Mouse (Mus musculus) 3134 (cell line): ENCODE data around the gene Crim1.

Experiments used
- DNase-seq: peaks from one replicate; pipeline ENCODE4 v3.0.0-alpha.2; 2011; ENCODE audit warnings: low spot score; ENCODE audit not compliant: insufficient read length; ENCODE audit errors: extremely low read depth

Crim1 gene

DNA sequence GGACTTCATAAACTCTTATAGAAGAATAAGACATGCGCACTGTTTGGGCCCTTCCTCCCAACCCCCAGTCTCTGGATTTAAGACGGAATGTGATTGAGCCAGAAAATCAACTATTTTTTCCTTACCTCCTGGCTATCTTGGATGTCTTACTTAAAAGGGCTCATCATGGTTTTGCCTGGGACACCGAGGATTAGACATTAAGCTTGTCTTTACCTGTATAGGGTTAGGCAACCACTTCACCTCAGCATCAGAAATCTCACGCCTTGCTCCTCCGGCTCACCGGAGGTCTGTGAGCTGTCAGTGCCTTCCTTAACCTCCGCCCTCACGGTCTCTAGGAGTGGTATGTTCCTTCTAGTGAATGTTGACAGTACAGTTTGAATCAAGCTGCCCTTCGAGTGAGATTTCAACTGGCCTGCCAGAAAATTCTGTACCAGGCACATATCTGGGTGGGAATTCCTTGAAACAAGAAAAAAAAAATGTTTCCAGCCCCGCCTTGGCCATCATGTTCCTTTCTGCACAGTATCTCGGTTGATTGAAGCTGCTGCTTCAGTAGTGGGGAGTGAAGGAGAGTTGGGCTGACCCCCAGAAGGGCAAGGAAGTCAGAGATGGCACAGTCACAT, 121.3 kb downstream of the Crim1 start:
- no peak for DNase-seq

DNA sequence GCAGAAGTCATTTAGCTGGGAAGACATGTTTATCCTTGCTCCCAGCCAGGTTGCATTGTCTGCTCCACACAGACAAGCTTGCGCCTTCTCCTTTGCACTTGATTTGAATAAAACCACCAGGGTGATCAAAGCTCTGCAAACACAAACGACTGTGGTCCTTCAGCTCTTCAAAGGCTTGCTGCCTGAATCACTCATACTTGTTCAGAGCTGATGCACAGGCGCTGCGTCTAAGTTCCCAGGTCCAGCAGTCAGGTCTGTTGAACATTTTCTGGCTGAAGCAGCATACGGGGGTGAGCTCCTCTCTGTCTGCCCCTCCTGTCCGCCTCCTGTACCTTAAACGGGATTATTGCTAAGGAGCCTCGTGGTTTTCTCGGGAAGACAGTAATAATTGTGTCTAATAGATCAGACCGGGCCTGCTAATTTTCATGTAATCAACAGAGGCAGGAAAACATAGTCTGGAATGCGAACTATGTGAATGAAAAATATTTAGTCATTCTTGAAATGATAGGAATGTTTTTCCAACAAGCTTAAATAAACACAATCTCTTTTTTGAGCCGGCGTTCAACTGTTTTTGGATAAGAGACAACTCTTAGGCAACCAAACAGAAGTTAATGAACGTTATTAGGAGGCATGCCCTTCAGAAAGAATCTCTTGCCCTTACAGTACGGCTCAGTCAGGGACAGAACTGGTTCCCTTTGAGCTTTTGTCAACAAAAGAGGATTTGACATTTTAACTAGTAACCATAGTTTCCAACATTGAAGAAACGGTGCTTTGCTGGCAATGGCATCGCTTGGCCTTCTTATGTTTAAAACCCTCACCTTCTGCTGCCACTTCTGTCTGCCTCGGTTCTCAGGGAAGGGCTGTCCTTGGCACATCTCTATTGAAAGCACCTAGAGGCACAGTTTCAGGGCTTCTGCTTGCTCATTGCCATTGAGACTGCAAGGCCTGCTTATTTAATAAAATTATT, 122.6 kb downstream of the Crim1 start:
- DNase-seq, result peak; percentile 59

DNA sequence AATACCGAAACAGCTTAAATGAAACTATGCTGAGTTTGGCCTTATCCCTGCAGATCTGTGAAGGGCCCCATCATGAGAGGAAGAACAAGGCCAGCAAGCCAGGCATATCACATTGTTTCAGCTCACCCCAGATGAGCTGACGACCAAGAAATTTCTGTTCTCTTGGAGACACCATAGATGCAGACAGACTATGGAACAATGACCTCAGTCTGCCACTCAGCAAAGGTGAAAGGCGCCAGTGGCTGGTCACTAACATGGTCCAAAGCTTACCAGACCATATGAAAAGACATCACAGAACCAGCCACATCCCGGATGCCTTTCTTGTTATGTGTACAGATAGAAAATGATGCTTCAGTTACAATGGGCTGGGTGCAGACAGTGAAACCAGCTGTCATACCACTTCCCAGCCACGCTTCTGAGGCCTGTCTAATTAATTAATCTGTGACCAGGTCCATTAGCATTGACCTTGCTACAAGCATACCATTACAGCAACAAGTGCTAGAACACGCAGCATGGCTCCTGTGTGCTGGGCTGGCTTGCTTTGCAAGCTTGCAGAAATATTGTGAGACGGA, 125.8 kb downstream of the Crim1 start:
- no peak for DNase-seq

DNA sequence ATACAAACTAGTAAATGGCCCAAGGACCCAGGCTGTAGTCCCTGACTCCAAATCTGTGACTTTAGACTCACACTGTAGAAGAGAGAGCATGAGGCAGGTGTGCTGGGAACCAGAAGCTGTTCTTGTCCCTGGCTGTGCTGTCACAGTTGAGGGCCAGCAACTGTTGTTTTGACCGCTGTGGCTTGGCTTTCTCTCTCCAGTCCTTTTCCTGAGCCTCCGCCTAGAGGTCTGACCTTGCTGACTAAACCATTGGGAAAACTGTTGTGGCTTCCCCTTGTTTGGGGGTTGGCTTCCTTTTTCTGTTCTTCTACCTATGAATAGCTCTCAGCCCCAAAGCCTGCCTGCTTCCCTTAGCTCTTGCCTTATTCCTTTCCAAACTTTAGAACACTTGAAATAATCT, 126.3 kb downstream of the Crim1 start:
- no peak for DNase-seq

DNA sequence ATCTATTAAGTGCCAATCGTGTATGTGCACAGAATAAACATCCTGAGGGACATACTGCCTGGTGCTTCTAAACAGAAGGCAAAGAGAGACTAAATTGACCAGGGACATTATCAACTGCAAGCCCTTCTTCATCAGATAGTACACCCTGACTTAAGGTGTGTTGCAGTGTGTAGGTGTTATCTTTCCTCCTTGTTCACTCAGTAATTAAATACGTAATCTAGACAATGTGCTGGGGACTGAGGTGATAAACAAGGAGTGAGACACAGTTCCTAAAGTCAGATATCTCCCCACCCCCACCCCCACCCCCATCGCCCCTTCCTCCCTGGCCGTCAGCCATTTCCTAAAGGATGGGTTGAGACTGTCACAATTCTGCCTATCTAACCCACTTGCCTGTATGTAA, 127.1 kb downstream of the Crim1 start:
- DNase-seq, result no peak

DNA sequence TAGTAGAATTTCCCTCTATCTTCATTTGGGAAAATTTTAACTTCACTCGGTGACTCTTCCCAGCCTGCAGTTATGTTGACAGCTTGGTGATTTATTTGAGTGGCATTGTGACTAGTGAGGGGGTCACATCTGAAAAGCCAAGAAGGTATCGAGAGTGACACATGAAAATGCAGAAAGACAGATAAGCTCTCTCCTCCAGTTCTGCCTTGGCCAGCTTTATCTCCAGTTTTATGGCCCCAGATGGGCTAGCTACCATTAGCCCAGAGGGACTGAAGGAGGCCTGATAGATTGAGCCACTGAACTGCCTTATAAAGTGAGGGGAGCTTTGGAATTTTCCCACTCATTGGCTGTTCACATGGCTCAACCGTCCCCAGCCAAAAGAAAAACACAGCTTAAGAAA, 128.2 kb downstream of the Crim1 start:
- no peak for DNase-seq

DNA sequence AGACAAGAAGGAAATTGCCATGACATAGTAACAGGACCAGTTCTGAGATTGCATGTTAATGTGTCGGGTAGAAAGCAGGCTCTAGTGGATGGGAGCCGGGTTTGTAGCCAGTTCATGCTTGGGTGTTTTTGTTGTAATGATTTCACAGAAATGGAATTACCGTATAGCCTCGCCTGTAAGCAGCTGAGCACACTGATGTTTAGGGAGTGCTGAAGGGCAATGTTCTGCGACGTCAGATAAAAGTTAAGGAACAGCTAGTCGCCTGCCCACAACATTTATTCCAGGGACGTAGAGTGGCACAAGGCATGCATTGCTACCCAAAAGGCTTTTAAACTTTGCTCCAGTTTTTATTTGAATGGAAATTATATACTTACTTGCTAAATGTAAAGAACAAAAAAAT, 131.4 kb downstream of the Crim1 start:
- DNase-seq, result no peak

DNA sequence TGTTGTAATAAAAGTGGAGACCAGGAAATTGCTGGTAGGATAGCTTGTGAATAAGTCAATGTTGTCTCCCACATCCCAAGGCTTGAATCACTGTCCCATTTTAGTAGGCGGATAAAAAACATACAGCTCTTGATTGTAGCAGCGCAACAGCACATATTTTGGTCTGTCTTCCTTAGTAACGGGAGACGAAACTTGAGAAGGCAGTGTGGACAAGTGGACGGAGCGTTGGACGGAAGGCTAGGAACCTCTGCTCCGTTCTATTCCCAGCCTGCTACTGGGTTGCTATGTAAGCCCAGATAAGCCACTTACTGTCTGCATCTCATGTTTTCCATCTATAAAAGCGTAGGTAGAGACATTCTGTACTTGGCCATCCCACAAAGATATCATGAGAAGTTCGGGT, 133.2 kb downstream of the Crim1 start:
- DNase-seq, result no peak

DNA sequence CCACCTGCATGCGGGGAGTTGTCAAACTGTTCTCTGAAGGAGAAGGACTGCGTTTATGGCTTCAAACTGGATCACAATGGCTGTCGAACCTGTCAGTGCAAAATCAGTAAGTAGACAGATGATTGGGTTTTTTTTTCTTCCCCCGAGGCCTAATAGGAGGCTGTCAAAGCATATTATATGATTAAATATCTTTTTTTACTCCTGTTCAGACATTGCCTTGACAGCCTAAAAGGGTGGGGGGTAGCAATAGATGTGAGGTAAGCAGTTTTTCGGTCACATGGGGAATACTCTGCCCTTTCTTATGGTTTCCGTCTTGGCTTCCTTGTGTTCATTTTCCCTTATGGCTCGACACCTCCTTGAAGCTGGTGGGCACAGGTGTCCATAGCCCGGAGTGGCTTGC, 135.2 kb downstream of the Crim1 start:
- DNase-seq, result no peak

DNA sequence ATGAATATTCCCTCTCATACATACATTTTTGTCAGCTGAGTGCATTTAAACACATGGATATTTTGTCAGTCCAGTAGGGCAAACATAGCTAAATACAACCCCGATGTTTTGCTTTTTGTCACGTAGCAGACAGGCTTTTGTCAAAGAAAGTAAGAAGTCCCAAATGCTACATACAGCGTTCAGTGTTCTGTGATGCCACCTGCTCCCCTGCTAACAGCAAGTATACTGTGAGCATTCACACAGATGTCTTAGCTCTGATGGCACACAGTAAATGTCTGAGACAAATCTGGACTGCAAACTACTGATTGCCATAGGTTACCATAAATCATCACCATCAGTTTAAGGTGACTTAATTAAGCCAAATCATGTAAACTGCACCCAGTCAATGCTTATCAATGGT, 143.6 kb downstream of the Crim1 start:
- DNase-seq, result no peak

DNA sequence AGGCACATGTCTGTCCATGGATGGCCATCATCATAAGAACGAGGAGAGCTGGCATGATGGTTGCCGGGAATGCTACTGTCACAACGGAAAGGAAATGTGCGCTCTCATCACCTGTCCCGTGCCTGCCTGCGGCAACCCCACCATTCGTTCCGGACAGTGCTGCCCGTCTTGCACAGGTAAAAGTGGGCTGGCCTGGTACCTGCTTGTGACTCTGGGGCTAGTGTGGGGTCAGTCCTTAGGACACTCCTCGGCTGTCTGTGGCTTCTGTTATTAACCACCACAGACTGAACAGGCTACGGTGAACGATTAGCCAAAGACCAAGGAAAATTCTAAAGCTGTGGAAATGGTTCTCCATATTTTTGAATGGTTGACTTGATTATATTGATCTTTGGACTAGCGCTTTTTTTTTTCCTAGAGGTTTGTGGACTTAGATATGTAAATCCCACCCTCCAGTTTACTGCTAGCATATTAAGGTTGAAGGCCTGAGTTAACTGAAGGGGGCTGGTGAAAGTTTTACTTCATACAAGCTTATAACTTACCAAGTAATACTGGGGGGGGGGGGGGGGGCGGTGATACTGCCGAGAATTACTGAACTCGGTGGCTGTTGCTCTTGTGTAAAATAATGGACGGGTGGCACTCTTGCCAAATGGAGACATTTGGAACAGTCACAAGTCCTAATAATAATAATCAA, 147.2 kb downstream of the Crim1 start:
- DNase-seq, result no peak

DNA sequence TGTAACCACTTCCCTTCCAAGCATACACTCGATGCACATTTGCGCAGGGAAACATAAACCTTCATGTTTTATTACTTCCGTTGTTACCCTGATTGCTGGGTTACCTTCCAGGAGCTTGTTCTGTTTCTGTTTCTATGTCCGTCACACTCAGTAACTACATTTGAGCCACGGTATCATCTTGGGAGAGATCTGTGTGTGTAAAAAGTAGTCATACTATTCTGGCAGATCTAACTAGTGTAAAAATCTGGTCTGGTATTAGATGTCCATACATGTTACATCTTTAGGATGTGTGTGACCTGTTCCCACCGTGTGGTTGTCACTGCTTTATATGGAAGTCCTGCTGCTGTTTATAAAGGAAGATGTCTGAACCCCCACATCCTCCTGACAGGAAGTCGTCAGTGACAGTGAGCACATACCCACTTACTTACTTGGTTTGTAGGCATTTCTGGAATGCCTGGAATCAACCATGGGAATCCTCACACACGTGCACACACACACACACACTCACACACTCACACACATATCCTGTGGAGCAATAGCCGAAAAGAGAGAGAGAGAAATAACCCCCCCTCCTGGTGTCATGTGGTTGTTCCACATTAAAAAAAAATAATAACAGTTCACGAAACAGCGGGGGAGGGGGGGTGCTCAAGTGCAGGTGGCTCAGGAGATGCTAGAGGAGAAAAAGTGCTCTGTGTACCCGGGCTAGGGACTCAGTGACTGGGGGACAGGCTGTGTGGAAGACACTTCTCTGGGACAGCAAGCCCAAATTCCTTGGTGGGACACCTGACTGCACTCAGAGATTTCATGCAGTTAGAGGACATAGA, 151.8 kb downstream of the Crim1 start:
- no peak for DNase-seq

DNA sequence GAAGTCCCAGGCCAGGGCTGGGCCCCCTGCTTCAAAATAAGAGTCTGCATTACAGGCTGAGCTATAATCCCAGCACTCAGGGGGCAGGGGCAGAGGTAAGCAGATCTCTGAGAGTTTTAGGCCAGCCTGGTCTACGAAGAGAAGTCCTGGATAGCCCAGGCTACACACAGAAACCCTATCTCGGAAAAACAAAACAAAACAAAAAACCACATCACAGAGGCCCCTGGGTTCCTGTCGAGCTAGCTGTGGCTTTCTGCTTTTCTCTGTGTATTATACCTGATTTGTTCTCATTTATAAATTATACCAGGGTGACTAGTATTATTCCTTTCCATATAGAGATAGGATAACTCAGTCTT, 152.4 kb downstream of the Crim1 start:
- DNase-seq, result no peak

DNA sequence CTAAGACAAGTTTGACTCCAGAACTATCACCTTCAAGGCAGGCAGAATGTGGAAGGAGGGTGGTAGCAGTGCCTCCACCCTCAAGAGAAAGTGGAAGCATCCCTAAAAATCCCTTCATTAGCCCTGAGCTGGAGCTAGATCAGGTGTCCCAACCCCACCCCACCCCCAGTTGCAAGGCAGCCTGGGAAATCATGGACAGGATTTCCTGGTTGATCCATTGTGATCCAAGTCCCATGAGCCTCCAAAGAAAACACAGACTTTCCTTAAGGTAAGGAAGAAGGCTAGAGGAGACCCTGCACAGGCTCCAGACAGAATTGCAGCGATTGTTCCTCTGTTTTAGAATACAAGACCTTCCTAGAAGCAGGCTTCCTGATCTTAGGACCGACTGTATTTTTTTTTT, 154.4 kb downstream of the Crim1 start:
- no peak for DNase-seq

DNA sequence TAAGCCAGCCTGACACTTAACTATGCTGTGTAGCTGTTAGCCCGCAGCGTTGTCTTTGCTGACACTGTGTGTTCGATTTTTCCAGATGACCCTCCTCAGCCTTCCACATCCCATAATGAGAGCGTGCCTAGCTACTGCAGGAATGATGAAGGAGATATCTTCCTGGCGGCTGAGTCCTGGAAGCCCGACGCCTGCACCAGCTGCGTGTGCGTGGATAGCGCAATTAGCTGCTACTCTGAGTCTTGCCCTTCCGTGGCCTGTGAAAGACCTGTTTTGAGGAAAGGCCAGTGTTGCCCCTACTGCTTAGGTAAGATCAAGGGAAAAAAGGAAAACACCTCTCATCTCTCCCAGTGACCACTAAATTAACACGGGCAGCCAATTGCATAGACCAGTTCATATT, 154.8 kb downstream of the Crim1 start:
- DNase-seq, result no peak

DNA sequence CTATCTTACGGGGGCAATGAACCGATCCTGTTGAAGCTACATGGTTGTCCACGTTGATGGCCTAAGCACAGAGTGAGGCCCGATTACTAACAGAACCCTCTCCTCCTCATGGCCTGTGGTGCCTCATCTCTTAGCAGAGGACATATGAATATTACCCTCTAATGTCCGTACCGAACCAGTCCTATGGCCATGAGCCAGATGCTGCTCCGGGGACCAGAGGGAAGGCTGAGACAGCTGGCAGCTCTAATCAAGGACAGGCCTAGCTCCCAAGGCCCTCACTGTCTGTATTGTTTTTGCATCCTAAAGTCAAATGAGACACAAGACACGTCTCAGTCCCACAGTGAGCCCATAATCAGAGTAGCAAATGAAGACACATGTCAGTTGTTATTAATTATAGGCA, 155.6 kb downstream of the Crim1 start:
- no peak for DNase-seq

DNA sequence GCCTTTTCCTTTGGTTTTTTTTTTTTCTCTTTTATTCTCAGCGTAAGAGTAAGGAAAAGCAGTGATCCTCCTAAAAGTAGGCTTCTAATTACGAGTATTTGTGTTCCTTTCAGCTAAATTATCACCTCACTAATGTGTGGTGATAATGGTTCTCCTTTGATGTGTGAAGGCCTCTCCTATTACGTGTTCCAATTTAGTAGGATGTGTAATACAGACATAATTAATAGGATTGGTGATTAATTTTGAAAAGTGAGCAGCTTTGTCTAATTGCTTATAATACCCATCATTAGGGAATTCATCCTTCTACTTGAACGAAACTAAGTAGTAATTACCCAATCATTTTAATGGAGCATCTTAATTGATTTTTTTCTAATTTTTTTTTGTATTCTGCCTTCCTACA, 157.7 kb downstream of the Crim1 start:
- no peak for DNase-seq

DNA sequence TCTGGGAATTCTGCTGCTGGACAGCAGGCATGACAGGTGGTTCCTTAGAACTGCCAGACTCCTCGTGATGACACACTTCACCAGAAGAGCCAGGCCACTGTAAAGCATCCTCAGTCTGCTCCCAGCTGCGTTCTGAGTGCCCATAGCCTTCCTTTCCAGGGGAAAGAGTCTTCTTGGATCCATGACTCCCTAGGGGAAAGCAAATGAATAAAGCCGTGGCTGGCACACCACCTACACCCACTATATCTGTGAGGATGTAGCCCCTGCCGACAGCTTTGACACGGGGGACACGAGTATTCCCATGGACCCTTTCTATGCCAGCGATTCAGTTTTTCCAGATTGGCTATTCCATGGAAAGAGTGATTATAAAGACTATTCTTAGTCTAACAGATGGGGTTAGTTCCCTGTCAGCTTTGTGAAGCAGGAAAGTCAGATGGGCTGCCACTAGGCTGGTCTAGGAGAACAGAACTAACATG, 158.2 kb downstream of the Crim1 start:
- no peak for DNase-seq

DNA sequence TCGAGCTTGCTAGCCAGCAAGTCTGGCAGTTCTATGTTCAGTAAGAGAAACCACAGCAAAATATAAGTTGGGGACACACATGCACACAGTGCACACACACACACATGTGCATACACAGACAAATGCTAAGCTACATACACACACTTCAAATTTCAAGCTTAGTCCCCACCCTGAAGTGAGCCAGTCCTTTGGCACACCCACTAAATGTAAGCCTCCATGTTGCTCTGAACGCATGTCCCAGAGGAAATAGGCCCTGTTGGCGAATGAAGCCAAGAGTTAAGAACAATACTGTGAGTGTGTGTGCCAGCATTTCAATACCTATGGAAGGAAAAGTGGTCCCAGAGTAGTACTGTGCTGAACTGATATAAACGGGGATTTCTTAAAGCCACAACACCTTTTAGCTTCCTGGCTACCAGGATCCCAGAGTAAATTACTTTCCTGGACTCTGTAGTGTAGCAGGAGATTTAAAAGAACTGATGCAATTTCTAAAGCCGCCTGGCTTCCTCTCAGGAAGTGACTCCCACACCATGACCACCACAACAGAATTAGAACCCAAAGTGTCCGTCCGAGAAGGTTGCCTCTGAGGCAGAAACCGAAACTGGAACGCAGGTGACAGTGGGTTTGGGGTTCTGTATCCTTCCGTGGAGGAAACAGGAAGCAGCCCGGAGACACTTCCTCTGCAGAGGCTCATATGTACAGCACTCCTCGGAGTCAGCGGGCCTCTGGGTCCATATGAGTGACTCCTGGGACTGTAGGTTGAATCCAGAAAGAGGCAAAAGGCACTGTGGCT, 162.1 kb downstream of the Crim1 start:
- DNase-seq, result no peak
